Mouse (Mus musculus) kidney, postnatal 25 days (tissue): ENCODE results near the gene Gm5861.
"Not testable (repeated sequence)": the region's sequence is repeated elsewhere in the genome, so short reads cannot be mapped to it uniquely, and the experiment has no call there.

Experiments
- DNase-seq, 2 experiments: peaks; one replicate each; pipeline ENCODE4 v3.0.0; 2021; ENCODE audit warnings: mixed read lengths in 2 of 2

Gene Gm5861

DNA sequence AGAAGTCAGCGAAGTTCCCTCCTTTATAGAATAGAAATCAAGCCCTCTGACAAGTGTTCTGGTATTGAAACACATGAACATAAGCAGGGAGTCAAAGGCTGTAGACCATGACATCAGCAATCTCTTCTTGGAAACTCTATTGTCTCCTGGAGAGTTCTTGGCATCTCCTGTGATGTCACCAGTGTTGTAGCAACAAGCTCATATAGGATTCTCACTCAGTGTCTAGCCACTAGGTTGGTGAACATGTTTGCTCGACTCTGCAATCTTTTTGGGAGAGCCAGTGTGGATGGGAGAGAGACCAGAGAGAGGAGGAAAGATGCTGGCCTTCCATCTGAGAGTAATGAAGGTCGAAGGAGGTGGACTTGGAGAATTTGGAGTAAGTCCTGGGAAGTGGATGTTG is at the start of gene Gm5861:
Gene Gm5861, plus strand, starts transcription at position 301 of the 400 bp plus-strand sequence.
- DNase-seq: not testable (repeated sequence)

DNA sequence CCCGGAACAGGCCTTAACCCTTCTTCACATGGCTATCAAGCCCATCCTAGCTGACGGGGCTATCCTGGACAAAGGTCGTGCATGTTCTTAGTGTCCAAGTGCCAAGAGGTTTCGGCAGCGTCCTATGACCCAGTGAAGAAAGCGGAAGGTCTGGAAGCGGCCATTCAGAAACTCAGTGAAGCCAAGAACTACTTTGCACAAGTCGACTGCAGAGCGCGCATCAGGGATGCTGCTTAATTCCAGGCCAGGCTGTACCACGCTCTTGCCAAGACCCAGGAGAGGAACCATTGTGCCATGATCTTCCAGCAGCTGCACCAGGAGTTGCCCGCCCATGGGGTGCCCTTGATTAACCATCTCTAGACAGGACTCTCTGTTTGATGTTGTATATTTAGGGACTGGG is 44.8 kb upstream of the Gm5861 start:
- DNase-seq: peak in 1 of 2 experiments; percentile 43
